Mouse (Mus musculus) G1E (cell line): ENCODE results near the gene Kri1.

Experiments
- CTCF ChIP-seq: IDR thresholded peaks from 2 replicates; pipeline ENCODE4 v1.5.1; 2012; ENCODE audit warnings: low read depth, low read length, inconsistent platforms, mixed read lengths
- GATA1 ChIP-seq: IDR thresholded peaks from 2 replicates; pipeline ENCODE4 v1.6.1; 2012; ENCODE audit warnings: borderline replicate concordance, low read length, inconsistent platforms, mixed read lengths
- TAL1 ChIP-seq: conservative IDR thresholded peaks from 2 replicates; pipeline ENCODE4 v1.6.1; 2012; ENCODE audit warnings: low read depth, low read length, inconsistent platforms, mixed read lengths

DNA sequence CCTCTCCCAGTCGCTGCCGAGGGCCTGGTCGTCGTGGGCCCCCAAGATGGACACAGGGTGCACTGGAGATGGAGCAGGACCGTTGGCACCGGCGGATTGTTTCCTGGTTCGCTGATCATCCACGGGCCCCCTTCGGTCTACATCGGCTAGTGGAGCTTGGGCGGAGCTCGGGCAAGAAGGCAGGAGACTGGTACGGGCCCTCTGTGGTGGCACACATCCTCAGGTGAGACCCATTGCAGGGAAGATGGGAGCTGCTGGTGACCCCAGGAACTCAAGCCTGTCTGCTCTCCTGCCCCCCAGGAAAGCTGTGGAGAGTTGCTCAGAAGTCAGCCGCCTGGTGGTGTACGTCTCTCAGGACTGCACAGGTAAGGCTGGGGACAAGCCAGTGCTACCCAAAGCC lies 19.5 kb downstream of the Kri1 start:
- no peak for TF ChIP-seq CTCF
- TF ChIP-seq GATA1, result no peak
- no peak for TF ChIP-seq TAL1
